Mouse (Mus musculus) spleen, adult 2 months (tissue): ENCODE data around the gene Wdr13.

ENCODE experiments used
- CTCF ChIP-seq: fragments of 200-500 bp; IDR thresholded peaks from 2 replicates; pipeline ENCODE4 v1.5.1; 2011; ENCODE audit warnings: mild to moderate bottlenecking, inconsistent platforms; ENCODE audit not compliant: insufficient read depth, insufficient read length, insufficient replicate concordance; ENCODE audit errors: extremely low read depth
- POLR2A ChIP-seq: fragments of 200-500 bp; IDR thresholded peaks from 2 replicates; pipeline ENCODE4 v1.6.1; 2011; ENCODE audit warnings: low read depth, low read length, inconsistent platforms

GRCm38 (mm10) chrX:8102213-8102668, 30.5 kb downstream of the Wdr13 start:
- TF ChIP-seq CTCF: no peak
- TF ChIP-seq POLR2A: no peak
